Mouse (Mus musculus) natural killer cell, adult 2 months (primary cell): ENCODE data around the gene Ip6k2.

Experiments used
- DNase-seq, 2 experiments: peaks; one replicate each; pipeline ENCODE4 v3.0.0; 2022; ENCODE audit warnings: low spot score in 2 of 2

Ip6k2 gene

GRCm38 (mm10) chr9:108783548-108784463 is at the start of gene Ip6k2:
Gene Ip6k2 (plus strand): TSS chr9:108783796.
- DNase-seq = peak; percentile 89 to 90

GRCm38 (mm10) chr9:108734626-108735025 is 49.0 kb upstream of the Ip6k2 start:
- no peak for DNase-seq

- DNase-seq = no peak
These were observed 44.4 kb upstream of the Ip6k2 start for GRCm38 (mm10) chr9:108739239-108739638.

- DNase-seq = no peak
These were observed 43.5 kb upstream of the Ip6k2 start for GRCm38 (mm10) chr9:108740062-108740461.

- DNase-seq = no peak
These were observed 41.5 kb upstream of the Ip6k2 start for GRCm38 (mm10) chr9:108742048-108742447.

- DNase-seq = no peak
These were observed 36.6 kb upstream of the Ip6k2 start for GRCm38 (mm10) chr9:108746876-108747499.

- DNase-seq = no peak
These were observed 35.9 kb upstream of the Ip6k2 start for GRCm38 (mm10) chr9:108747694-108748093.

- no peak for DNase-seq
These were observed 34.9 kb upstream of the Ip6k2 start for GRCm38 (mm10) chr9:108748600-108749183.

- DNase-seq = no peak
These were observed 33.0 kb upstream of the Ip6k2 start for GRCm38 (mm10) chr9:108750616-108751015.

GRCm38 (mm10) chr9:108752142-108752920 is 31.3 kb upstream of the Ip6k2 start:
- no peak for DNase-seq

GRCm38 (mm10) chr9:108753326-108753725 is 30.3 kb upstream of the Ip6k2 start:
- peak in 1 of 2 experiments; percentile 24 for DNase-seq

- no peak for DNase-seq
These were observed 29.6 kb upstream of the Ip6k2 start for GRCm38 (mm10) chr9:108753976-108754375.

- DNase-seq = no peak
These were observed 29.2 kb upstream of the Ip6k2 start for GRCm38 (mm10) chr9:108754423-108754822.

GRCm38 (mm10) chr9:108757406-108757805 is 26.2 kb upstream of the Ip6k2 start:
- DNase-seq = no peak

- DNase-seq = no peak
These were observed 24.5 kb upstream of the Ip6k2 start for GRCm38 (mm10) chr9:108759121-108759520.

- DNase-seq = peak; percentile 48
These were observed 23.8 kb upstream of the Ip6k2 start for GRCm38 (mm10) chr9:108759805-108760204.

GRCm38 (mm10) chr9:108761561-108761960 is 22.0 kb upstream of the Ip6k2 start:
- DNase-seq = peak in 1 of 2 experiments; percentile 19

- DNase-seq = no peak
These were observed 18.6 kb upstream of the Ip6k2 start for GRCm38 (mm10) chr9:108764971-108765370.

GRCm38 (mm10) chr9:108776614-108777013 is 7.0 kb upstream of the Ip6k2 start:
- no peak for DNase-seq

GRCm38 (mm10) chr9:108777276-108777675 is 6.3 kb upstream of the Ip6k2 start:
- no peak for DNase-seq

GRCm38 (mm10) chr9:108780959-108781358 is 2.6 kb upstream of the Ip6k2 start:
- no peak for DNase-seq

- no peak for DNase-seq
These were observed 1.7 kb upstream of the Ip6k2 start for GRCm38 (mm10) chr9:108781891-108782290.
